Mouse (Mus musculus): ENCODE results near the gene Mosmo.
A peak's percentile ranks its signal among the peaks of the same experiment; 100 is the strongest.
"Not testable (repeated sequence)": the region's sequence is repeated elsewhere in the genome, so short reads cannot be mapped to it uniquely, and the experiment has no call there.

Gene Mosmo

GRCm38 (mm10) chr7:120712071-120712470 lies 34.7 kb downstream of the Mosmo start:
- DNase-seq = no peak

- no peak for DNase-seq
These were observed 35.8 kb downstream of the Mosmo start for GRCm38 (mm10) chr7:120713225-120713624.

GRCm38 (mm10) chr7:120713951-120714350 lies 36.5 kb downstream of the Mosmo start:
- DNase-seq = not testable (repeated sequence)

- DNase-seq = no peak
These were observed 39.8 kb downstream of the Mosmo start for GRCm38 (mm10) chr7:120717261-120717660.

- no peak for DNase-seq
These were observed 43.6 kb downstream of the Mosmo start for GRCm38 (mm10) chr7:120721051-120721450.

GRCm38 (mm10) chr7:120721456-120721855 lies 44.0 kb downstream of the Mosmo start:
- DNase-seq = no peak

- DNase-seq = no peak
These were observed 44.6 kb downstream of the Mosmo start for GRCm38 (mm10) chr7:120722063-120722462.

- DNase-seq = no peak
These were observed 45.4 kb downstream of the Mosmo start for GRCm38 (mm10) chr7:120722839-120723278.

GRCm38 (mm10) chr7:120727581-120727980 lies 50.2 kb downstream of the Mosmo start:
- peak; percentile 27 to 28 for DNase-seq

GRCm38 (mm10) chr7:120729635-120730034 lies 52.2 kb downstream of the Mosmo start:
- no peak for DNase-seq

- DNase-seq = no peak
These were observed 55.5 kb downstream of the Mosmo start for GRCm38 (mm10) chr7:120732906-120733305.

- no peak for DNase-seq
These were observed 61.6 kb downstream of the Mosmo start, which contains the start of gene Vwa3a for GRCm38 (mm10) chr7:120739018-120739417. Vwa3a (plus strand) TSS chr7:120739318.

GRCm38 (mm10) chr7:120739558-120740101 lies 62.2 kb downstream of the Mosmo start:
- DNase-seq = no peak

GRCm38 (mm10) chr7:120743366-120744351 lies 66.2 kb downstream of the Mosmo start:
- no peak for DNase-seq

GRCm38 (mm10) chr7:120744606-120745005 lies 67.2 kb downstream of the Mosmo start:
- DNase-seq = no peak

- no peak for DNase-seq
These were observed 68.6 kb downstream of the Mosmo start for GRCm38 (mm10) chr7:120746029-120746428.

GRCm38 (mm10) chr7:120746821-120747220 lies 69.4 kb downstream of the Mosmo start:
- no peak for DNase-seq

GRCm38 (mm10) chr7:120748478-120748877 lies 71.1 kb downstream of the Mosmo start:
- no peak for DNase-seq

- no peak for DNase-seq
These were observed 73.9 kb downstream of the Mosmo start for GRCm38 (mm10) chr7:120751330-120751729.

- DNase-seq = no peak
These were observed 74.5 kb downstream of the Mosmo start for GRCm38 (mm10) chr7:120751906-120752305.

- DNase-seq = peak; percentile 74 to 88
These were observed 77.3 kb downstream of the Mosmo start for GRCm38 (mm10) chr7:120754671-120755070.

GRCm38 (mm10) chr7:120767369-120767768 lies 90.0 kb downstream of the Mosmo start:
- DNase-seq = no peak

- no peak for DNase-seq
These were observed 94.0 kb downstream of the Mosmo start for GRCm38 (mm10) chr7:120771389-120771788.

- DNase-seq = no peak
These were observed 100.6 kb downstream of the Mosmo start for GRCm38 (mm10) chr7:120778012-120778411.

All from cerebellum, adult 18-20 months (tissue).